Mouse (Mus musculus) splenic B cell, adult 2 months (primary cell): Measurements from ENCODE around the gene Stk11.

ENCODE experiments used
- DNase-seq: peaks from one replicate; pipeline ENCODE4 v3.0.0-alpha.2; 2011; ENCODE audit warnings: low read depth, low spot score
- H3K27me3 ChIP-seq: 2 replicates; pipeline ENCODE4 v1.6.1; 2012; ENCODE audit warnings: mild to moderate bottlenecking, low read length, moderate library complexity, mixed read lengths; ENCODE audit not compliant: control insufficient read depth, poor library complexity, insufficient read depth, severe bottlenecking
- H3K36me3 ChIP-seq: 2 replicates; pipeline ENCODE4 v1.6.1; 2012; ENCODE audit warnings: mild to moderate bottlenecking, low read length, moderate library complexity, mixed read lengths; ENCODE audit not compliant: control insufficient read depth, poor library complexity, insufficient read depth, severe bottlenecking

Gene Stk11

GRCm38 (mm10) chr10:80169070-80169469, 53.5 kb downstream of the Stk11 start:
- Histone ChIP-seq H3K36me3 (peaks cover 11% of the 10 kb centered on the region), H3K27me3 (no peaks in the 10 kb centered on the region)
- no peak for DNase-seq

GRCm38 (mm10) chr10:80169651-80170050, 54.0 kb downstream of the Stk11 start:
- Histone ChIP-seq H3K36me3 (peaks cover 11% of the 10 kb centered on the region), H3K27me3 (no peaks in the 10 kb centered on the region)
- no peak for DNase-seq

- H3K27me3 ChIP-seq: no peaks in the 10 kb centered on the region
- no peak for DNase-seq
- peaks cover 11% of the 10 kb centered on the region for H3K36me3 ChIP-seq
These were observed 54.4 kb downstream of the Stk11 start for GRCm38 (mm10) chr10:80170052-80170451.

- no peak for DNase-seq
- Histone ChIP-seq H3K27me3 (no peaks in the 10 kb centered on the region), H3K36me3 (peaks cover 11% of the 10 kb centered on the region)
These were observed 55.0 kb downstream of the Stk11 start for GRCm38 (mm10) chr10:80170601-80171021.

- no peak for DNase-seq
- H3K36me3 ChIP-seq: peaks cover 11% of the 10 kb centered on the region
- H3K27me3 ChIP-seq: no peaks in the 10 kb centered on the region
These were observed 55.6 kb downstream of the Stk11 start for GRCm38 (mm10) chr10:80171252-80171651.

- peaks cover 11% of the 10 kb centered on the region for H3K36me3 ChIP-seq
- no peaks in the 10 kb centered on the region for H3K27me3 ChIP-seq
- DNase-seq: no peak
These were observed 56.3 kb downstream of the Stk11 start for GRCm38 (mm10) chr10:80171760-80172526.

GRCm38 (mm10) chr10:80172527-80173292, 57.1 kb downstream of the Stk11 start, which contains the start of gene 1600002K03Rik:
Gene 1600002K03Rik, plus strand, starts transcription at chr10:80172944.
- peak; percentile 97 for DNase-seq
- H3K27me3 ChIP-seq: no peaks in the 10 kb centered on the region
- H3K36me3 ChIP-seq: peaks cover 11% of the 10 kb centered on the region

GRCm38 (mm10) chr10:80173358-80173757, 57.8 kb downstream of the Stk11 start:
- no peak for DNase-seq
- Histone ChIP-seq H3K36me3 (peaks cover 11% of the 10 kb centered on the region), H3K27me3 (no peaks in the 10 kb centered on the region)

- peaks cover 11% of the 10 kb centered on the region for H3K36me3 ChIP-seq
- no peak for DNase-seq
- H3K27me3 ChIP-seq: no peaks in the 10 kb centered on the region
These were observed 58.5 kb downstream of the Stk11 start for GRCm38 (mm10) chr10:80173955-80174640.

GRCm38 (mm10) chr10:80174705-80175104, 59.1 kb downstream of the Stk11 start:
- DNase-seq: peak; percentile 78
- H3K27me3 ChIP-seq: no peaks in the 10 kb centered on the region
- peaks cover 11% of the 10 kb centered on the region for H3K36me3 ChIP-seq

- no peaks in the 10 kb centered on the region for H3K27me3 ChIP-seq
- peaks cover 6% of the 10 kb centered on the region for H3K36me3 ChIP-seq
- DNase-seq: peak; percentile 73
These were observed 60.1 kb downstream of the Stk11 start for GRCm38 (mm10) chr10:80175536-80176269.

- Histone ChIP-seq H3K27me3 (no peaks in the 10 kb centered on the region), H3K36me3 (peaks cover under 1% of the 10 kb centered on the region; the same call in 1 of the 2 replicates)
- DNase-seq: no peak
These were observed 60.7 kb downstream of the Stk11 start for GRCm38 (mm10) chr10:80176270-80176834.

- DNase-seq: no peak
- no peaks in the 10 kb centered on the region for H3K36me3 ChIP-seq
- no peaks in the 10 kb centered on the region for H3K27me3 ChIP-seq
These were observed 62.1 kb downstream of the Stk11 start for GRCm38 (mm10) chr10:80177441-80178279.
